Mouse (Mus musculus) E14TG2a.4 (cell line): ENCODE measurements around the gene Spock2.

ENCODE experiments used
- H3K27me3 ChIP-seq: 2 replicates; pipeline ENCODE4 v1.6.1; 2014; ENCODE audit warnings: low read length, control low read depth; ENCODE audit not compliant: insufficient read depth
- H3K36me3 ChIP-seq: 2 replicates; pipeline ENCODE4 v1.6.1; 2014; ENCODE audit warnings: low read length, control low read depth; ENCODE audit not compliant: insufficient read depth
- H3K4me1 ChIP-seq: replicated peaks from 2 replicates; pipeline ENCODE4 v1.6.1; 2014; ENCODE audit warnings: low read depth, low read length, control low read depth
- H3K4me3 ChIP-seq: replicated peaks from 2 replicates; pipeline ENCODE4 v1.5.1; 2014; ENCODE audit warnings: mild to moderate bottlenecking, low read length
- H3K9me3 ChIP-seq: 2 replicates; pipeline ENCODE4 v1.6.1; 2014; ENCODE audit warnings: low read length, control low read depth
- CTCF ChIP-seq: conservative IDR thresholded peaks from 2 replicates; pipeline ENCODE4 v1.5.1; 2014; ENCODE audit warnings: low read length
- NANOG ChIP-seq: IDR thresholded peaks from 2 replicates; pipeline ENCODE4 v1.6.1; 2014; ENCODE audit warnings: borderline replicate concordance, low read length, mixed read lengths
- POU5F1 ChIP-seq: IDR thresholded peaks from 2 replicates; pipeline ENCODE4 v1.6.1; 2014; ENCODE audit warnings: low read length, borderline replicate concordance

Spock2 gene

DNA sequence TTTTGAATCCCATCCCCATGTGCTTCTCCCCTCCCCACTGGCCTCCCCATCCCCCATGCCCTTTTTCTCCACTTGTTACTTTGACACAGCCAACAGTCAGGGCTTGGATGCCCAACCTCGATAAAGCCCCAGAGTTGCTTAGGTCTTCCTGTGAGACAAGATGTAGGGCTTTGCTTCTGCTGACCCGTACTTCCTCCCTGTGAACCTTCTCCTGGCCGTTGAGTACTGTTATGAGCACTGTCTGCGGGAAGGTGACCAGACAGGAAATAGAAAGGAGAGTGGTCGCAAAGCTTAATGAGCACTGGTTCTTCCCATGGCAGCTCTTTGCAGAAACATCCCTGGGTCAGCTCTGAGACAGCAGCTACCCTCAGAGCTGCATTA, 25.4 kb upstream of the Spock2 start:
- Histone ChIP-seq H3K9me3 (no peaks in the 10 kb centered on the region), H3K36me3 (no peaks in the 10 kb centered on the region), H3K4me1 (peaks cover 42% of the 10 kb centered on the region), H3K4me3 (peak overlapping the region; percentile 55), H3K27me3 (no peaks in the 10 kb centered on the region)
- TF ChIP-seq NANOG (no peak), POU5F1 (no peak), CTCF (no peak)

DNA sequence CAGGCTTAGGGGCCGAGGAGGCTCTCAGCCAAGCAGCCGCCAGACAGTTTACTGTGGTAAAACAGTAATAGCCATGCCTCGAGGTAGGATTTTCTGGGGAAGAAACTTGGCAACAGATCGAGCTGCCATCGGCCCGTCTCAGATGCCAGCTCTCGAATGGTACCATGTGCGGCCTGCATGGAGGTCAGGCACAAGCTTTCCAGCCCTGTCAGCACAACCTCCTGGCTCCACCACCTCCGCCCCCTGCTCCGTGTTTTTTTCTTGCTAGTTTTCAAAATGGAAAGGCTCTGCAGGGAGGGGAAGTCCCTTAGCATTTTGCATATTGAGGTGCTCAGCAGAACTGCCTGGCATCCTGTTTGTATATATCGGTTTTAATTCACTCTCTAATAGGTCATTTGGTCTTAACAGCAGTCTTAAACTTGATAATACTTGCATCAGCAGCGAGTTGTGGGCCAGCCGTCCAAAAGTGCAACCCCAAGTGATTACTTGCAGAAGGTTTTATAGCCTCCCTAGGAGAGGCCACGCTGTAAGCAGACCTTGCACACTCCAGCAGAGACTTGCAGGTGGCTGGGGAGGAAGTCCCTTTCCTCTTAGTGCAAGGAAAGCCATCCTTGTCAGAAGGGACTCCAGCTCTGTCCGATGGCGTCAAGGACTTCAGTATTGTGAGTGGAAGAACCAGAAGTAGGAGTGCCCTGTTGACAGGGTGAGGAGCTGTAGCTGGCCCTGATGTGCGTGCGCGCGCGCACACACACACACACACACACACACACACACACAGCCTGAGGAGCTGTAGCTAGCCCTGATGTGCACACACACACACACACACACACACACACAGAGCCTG, 24.8 kb upstream of the Spock2 start:
- Histone ChIP-seq H3K27me3 (no peaks in the 10 kb centered on the region), H3K9me3 (no peaks in the 10 kb centered on the region), H3K4me3 (peak overlapping the region; percentile 55), H3K4me1 (peaks cover 42% of the 10 kb centered on the region), H3K36me3 (no peaks in the 10 kb centered on the region)
- TF ChIP-seq NANOG (no peak), POU5F1 (no peak), CTCF (no peak)

DNA sequence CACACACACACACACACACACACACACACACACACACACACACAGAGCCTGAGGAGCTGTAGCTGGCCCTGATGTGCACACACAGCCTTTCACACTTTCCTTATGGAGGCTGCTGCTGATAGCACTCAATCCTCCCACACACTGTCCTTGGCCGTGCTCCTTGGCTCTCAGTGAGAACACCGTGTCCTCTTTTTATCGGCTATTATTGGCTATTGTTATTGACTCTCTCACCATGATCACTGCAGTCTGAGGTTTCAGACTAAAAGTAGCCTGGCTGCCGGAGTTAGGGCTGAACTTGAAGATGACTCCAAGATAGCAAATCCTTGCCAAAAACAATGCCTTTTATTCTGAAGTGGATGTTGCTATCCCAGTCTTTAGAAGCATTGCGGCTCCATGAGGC, 24.1 kb upstream of the Spock2 start:
- TF ChIP-seq POU5F1, result no peak
- peak; percentile 58; the same call in 1 of the 2 replicates for TF ChIP-seq NANOG
- TF ChIP-seq CTCF, result no peak
- Histone ChIP-seq H3K4me3 (peak overlapping the region; percentile 1; the same call in 1 of the 2 replicates), H3K27me3 (no peaks in the 10 kb centered on the region), H3K4me1 (peaks cover 44% of the 10 kb centered on the region), H3K9me3 (no peaks in the 10 kb centered on the region), H3K36me3 (no peaks in the 10 kb centered on the region)

DNA sequence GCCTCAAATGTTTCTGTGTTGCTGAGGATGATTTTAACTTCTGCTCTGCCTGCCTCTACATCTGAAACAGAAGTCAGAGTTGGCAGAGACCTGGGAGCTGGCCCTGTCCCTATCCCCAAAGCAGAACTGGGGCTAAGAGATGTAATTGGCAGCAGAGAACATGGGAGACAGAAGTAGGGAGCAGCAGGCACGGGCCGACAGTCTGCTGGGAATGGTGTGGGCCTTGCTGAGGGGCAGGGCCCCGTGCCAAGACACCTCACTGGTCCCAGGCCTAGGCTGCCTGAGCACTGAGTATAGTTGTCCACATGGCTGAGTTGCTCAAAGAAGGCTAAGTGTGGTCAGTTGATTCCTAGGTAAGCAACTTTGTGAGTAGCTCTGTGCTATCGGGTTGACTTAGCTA, 22.0 kb upstream of the Spock2 start:
- no peaks in the 10 kb centered on the region for H3K27me3 ChIP-seq
- no peak overlapping the region for H3K4me3 ChIP-seq
- H3K9me3 ChIP-seq, result no peaks in the 10 kb centered on the region
- peaks cover 59% of the 10 kb centered on the region for H3K4me1 ChIP-seq
- H3K36me3 ChIP-seq, result no peaks in the 10 kb centered on the region
- TF ChIP-seq POU5F1 (no peak), CTCF (no peak), NANOG (no peak)

DNA sequence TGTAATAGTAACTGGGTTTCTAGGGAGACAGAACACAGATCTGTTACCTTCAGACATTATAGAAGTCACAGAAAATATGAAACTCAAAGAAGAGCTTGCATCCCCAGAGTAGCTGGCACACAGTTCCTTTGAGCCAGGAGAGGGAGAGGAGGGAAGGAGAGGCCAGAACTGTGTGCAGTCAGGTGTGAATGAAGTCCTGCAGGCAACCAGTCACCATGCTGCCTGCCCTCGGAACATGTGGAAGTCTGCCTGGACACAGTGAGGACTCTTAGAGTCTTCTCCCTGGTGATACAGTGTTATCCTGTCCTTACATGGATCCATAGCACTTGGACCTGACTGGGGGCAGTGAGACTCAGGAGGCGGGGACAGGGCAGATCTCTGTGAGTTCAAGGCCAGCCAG, 13.7 kb upstream of the Spock2 start:
- TF ChIP-seq POU5F1 (no peak), NANOG (no peak), CTCF (no peak)

DNA sequence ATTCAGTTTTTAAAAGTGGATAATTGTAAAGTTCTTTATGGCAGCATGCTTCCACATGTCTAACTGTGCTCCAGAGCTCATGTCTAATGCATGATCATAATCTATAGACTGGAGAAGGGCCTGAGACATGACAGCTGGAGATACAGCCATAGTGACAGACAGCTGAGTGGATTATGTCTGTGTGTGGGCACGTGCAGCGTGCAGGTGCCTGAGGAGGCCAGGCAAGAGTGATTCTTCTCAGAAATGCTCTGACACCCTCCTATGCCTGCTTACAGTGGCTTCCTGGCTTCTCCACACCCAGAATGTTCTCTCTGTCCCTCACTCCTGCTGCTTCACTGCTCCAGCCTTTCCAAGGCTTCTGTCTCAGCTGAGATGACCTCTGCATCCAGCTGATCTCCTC, 12.3 kb upstream of the Spock2 start:
- H3K4me3 ChIP-seq, result no peak overlapping the region
- H3K4me1 ChIP-seq, result peaks cover 4% of the 10 kb centered on the region
- no peaks in the 10 kb centered on the region for H3K9me3 ChIP-seq
- no peaks in the 10 kb centered on the region for H3K27me3 ChIP-seq
- TF ChIP-seq NANOG, result no peak
- no peak for TF ChIP-seq POU5F1
- TF ChIP-seq CTCF, result no peak
- H3K36me3 ChIP-seq, result peaks cover 10% of the 10 kb centered on the region

More for the DNA sequence above, 13.7 kb upstream of the Spock2 start:
- H3K4me1 ChIP-seq, result peaks cover 12% of the 10 kb centered on the region
- H3K4me3 ChIP-seq, result no peak overlapping the region
- H3K27me3 ChIP-seq, result no peaks in the 10 kb centered on the region
- no peaks in the 10 kb centered on the region for H3K36me3 ChIP-seq
- H3K9me3 ChIP-seq, result no peaks in the 10 kb centered on the region

DNA sequence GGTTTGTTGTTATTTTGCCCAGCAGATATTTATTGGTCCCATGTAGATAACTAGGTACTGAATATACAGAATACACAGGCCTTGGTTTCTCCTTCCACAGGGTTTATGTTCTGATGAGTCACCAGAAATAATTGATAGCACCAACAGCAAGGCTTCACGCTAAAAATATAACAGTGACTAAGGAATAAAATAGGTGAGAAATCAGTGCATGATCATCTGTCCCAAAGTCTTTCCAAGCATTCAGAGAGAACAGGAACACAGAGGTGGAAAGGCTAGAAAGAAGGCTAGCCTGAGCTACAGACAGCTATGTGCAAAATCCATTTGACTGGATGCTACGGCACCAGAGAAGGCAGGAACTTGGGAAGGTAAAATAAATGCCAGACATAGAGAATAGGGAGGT, 10.5 kb upstream of the Spock2 start:
- H3K27me3 ChIP-seq, result no peaks in the 10 kb centered on the region
- no peaks in the 10 kb centered on the region for H3K4me1 ChIP-seq
- H3K4me3 ChIP-seq, result no peak overlapping the region
- H3K9me3 ChIP-seq, result no peaks in the 10 kb centered on the region
- H3K36me3 ChIP-seq, result peaks cover 19% of the 10 kb centered on the region
- TF ChIP-seq NANOG, result no peak
- no peak for TF ChIP-seq POU5F1
- TF ChIP-seq CTCF, result no peak

DNA sequence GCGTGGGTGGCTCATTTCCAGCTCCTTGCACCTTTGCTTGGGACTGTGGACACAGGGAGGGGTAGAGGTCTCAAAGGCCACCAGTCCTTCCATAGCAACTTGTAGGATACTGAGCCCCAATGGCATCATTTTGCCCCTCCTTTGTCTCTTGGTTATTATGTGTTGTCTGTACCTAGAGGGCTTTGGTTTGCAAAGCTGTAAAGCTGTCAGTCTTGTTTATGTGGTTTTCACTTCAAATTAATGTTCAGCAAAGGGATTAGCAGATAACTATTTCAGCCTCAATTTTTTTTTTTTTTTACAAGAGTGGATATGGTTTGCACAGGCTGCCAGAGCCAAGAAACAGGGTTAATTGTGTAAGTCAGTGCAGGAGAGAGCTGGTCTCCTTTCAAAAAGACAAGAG, 9.7 kb upstream of the Spock2 start:
- Histone ChIP-seq H3K9me3 (no peaks in the 10 kb centered on the region), H3K27me3 (no peaks in the 10 kb centered on the region), H3K4me1 (no peaks in the 10 kb centered on the region), H3K36me3 (peaks cover 19% of the 10 kb centered on the region), H3K4me3 (no peak overlapping the region)
- TF ChIP-seq NANOG (no peak), CTCF (no peak), POU5F1 (no peak)

DNA sequence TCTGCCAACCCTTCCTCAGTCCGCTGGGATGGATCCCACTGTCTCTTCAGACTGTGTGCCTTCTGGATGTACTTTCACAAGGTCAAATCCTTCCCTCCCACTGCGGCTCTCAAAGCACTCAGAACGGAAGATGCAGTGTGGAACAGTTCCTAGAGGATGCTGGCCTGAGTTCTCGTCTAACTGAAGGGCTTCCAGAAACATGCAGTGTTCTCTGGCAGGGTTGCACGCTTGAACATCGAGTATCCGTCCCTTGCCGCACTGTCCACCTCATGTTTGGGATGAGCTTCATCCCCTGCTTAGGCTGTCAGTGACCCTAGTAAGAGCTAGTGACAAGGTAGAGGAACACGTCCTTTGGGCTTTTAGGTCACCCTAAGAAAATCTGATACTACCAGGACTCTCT, 8.9 kb upstream of the Spock2 start:
- H3K27me3 ChIP-seq, result no peaks in the 10 kb centered on the region
- H3K4me3 ChIP-seq, result no peak overlapping the region
- TF ChIP-seq POU5F1 (no peak), NANOG (no peak), CTCF (no peak)
- H3K9me3 ChIP-seq, result no peaks in the 10 kb centered on the region
- H3K36me3 ChIP-seq, result peaks cover 19% of the 10 kb centered on the region
- no peaks in the 10 kb centered on the region for H3K4me1 ChIP-seq
